Mouse (Mus musculus) neural tube, embryonic 15.5 days (tissue): Measurements from ENCODE around the gene Gm49486. TPM values are rescaled to one million over a fixed set of nuclear protein-coding genes. Genes with fewer than 3 reads are reported as not detected.

Experiments used
- ATAC-seq: fragments of 200-750 bp; cut with Nextera tagmentation; 2 replicates; pipeline ENCODE4 v1.8.0; 2017; ENCODE audit warnings: mild to moderate bottlenecking, moderate TSS enrichment, moderate library complexity; ENCODE audit not compliant: low FRiP score
- H3K27ac ChIP-seq: fragments of 300-500 bp; sonication (generic); replicated peaks from 2 replicates; pipeline ENCODE4 v1.5.1; 2015; ENCODE audit warnings: mild to moderate bottlenecking, inconsistent platforms
- H3K27me3 ChIP-seq: fragments of 300-500 bp; sonication (generic); replicated peaks from 2 replicates; pipeline ENCODE4 v1.6.1; 2015; ENCODE audit warnings: inconsistent platforms
- H3K36me3 ChIP-seq: fragments of 300-500 bp; sonication (generic); 2 replicates; pipeline ENCODE4 v1.6.1; 2015; ENCODE audit warnings: inconsistent platforms
- H3K4me1 ChIP-seq: fragments of 300-500 bp; sonication (generic); 2 replicates; pipeline ENCODE4 v1.6.1; 2015; ENCODE audit warnings: inconsistent platforms
- H3K4me2 ChIP-seq: fragments of 300-500 bp; sonication (generic); 2 replicates; pipeline ENCODE4 v1.6.1; 2015; ENCODE audit warnings: inconsistent platforms, mild to moderate bottlenecking, moderate library complexity
- H3K4me3 ChIP-seq: fragments of 300-500 bp; sonication (generic); replicated peaks from 2 replicates; pipeline ENCODE4 v1.5.1; 2015; ENCODE audit warnings: mild to moderate bottlenecking, inconsistent platforms
- H3K9ac ChIP-seq: fragments of 300-500 bp; sonication (generic); replicated peaks from 2 replicates; pipeline ENCODE4 v1.6.1; 2015; ENCODE audit warnings: mild to moderate bottlenecking, inconsistent platforms
- H3K9me3 ChIP-seq: fragments of 300-500 bp; sonication (generic); replicated peaks from 2 replicates; pipeline ENCODE4 v1.6.1; 2016; ENCODE audit warnings: inconsistent platforms
- WGBS: fragments of 180-500 bp; shearing (Covaris S2); methylation state at CpG from one replicate; pipeline ENCODE4 v1.1.7; 2015; ENCODE audit warnings: mixed read lengths; 5-methylcytosine and 5-hydroxymethylcytosine counted together
- polyA plus RNA-seq: library from polyadenylated mRNA; unstranded; fragments of >200 nt; fragmentation: Nextera tagmentation; extraction: Ambion mirVana; gene quantifications from 2 replicates; pipeline ENCODE4 v1.2.1, GENCODE M21; 2015

Gene Gm49486
- polyA plus RNA-seq, 1 experiment from 2014 or later, result 1.3 TPM

DNA sequence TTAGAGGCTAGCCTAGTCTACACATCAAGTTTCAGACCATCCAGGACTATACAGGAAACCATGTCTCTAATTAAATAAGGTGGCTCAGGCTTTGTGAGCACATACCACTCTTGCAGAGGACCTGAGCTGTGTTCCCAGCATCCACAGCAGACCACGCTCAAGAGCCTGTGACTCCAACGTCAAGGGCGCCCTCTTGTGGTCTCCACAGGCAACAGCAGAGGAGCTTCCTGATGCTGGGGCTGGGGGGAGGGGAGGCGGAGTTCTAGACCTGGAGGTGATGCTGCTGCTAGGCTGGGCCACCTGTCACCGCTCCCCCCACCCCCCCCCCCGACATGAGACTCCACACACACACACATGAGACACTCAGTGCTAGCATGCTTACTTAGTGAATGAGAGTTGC, 51.0 kb downstream of the Gm49486 start:
- H3K36me3 ChIP-seq, result no peaks in the 10 kb centered on the region
- 28% methylated on average over 6 of the region's 6 CpGs for WGBS
- no peak for ATAC-seq

DNA sequence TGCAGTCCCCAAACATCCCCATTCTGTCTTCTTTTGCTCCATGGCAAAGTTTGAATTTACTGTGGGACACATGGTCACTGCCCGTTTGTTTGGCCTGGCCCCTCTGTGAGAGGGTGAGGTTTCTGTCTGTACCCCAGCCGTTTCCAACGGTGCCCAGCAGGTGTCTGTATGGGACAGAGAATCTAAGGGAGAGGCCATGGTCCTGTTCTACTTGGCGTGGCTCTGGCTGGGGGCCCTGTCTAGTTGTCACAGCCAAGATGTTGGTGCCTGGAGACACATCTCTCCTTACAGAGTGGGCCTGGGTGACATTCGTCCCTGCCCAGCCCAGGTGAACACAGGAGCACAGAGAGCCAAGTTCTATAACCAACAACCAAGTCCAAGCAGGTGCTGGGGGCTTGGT, 51.7 kb downstream of the Gm49486 start:
- no peak overlapping the region for H3K9ac ChIP-seq
- H3K4me3 ChIP-seq, result no peak overlapping the region
- 55% methylated on average over 5 of the region's 5 CpGs for WGBS
- ATAC-seq, result no peak
- H3K4me2 ChIP-seq, result no peak overlapping the region
- H3K27ac ChIP-seq, result no peak overlapping the region
- no peaks in the 10 kb centered on the region for H3K9me3 ChIP-seq
- H3K36me3 ChIP-seq, result no peaks in the 10 kb centered on the region
- H3K27me3 ChIP-seq, result no peaks in the 10 kb centered on the region
- no peaks in the 10 kb centered on the region for H3K4me1 ChIP-seq

More for the DNA sequence above, 51.0 kb downstream of the Gm49486 start:
- no peak overlapping the region for H3K27ac ChIP-seq
- no peaks in the 10 kb centered on the region for H3K27me3 ChIP-seq
- no peak overlapping the region for H3K9ac ChIP-seq
- no peaks in the 10 kb centered on the region for H3K9me3 ChIP-seq
- H3K4me3 ChIP-seq, result no peak overlapping the region
- no peaks in the 10 kb centered on the region for H3K4me1 ChIP-seq
- H3K4me2 ChIP-seq, result no peak overlapping the region

DNA sequence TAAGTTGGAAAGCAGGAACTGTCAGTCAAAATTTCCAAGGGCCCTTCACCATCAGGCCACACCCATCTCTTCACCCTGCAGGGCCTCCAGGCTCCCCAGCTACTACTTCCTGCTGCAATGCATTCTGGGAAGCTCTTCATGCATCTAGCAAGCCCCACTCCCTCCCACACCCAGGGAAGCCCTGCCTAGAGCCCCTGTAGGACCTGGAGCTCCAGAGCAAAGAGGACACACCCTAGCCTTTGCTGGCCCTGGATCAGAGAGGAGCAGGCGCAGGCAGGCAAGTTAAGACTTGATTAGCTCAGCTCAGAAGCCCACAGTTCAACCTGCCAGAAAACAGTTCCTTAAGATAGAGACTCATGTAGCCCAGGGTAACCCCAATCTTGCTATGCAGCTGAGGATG, 52.2 kb downstream of the Gm49486 start:
- H3K4me2 ChIP-seq, result no peak overlapping the region
- H3K27ac ChIP-seq, result no peak overlapping the region
- ATAC-seq, result no peak
- H3K9me3 ChIP-seq, result no peaks in the 10 kb centered on the region
- no peaks in the 10 kb centered on the region for H3K27me3 ChIP-seq
- 89% methylated on average over 1 of the region's 1 CpGs for WGBS
- H3K36me3 ChIP-seq, result no peaks in the 10 kb centered on the region
- H3K4me3 ChIP-seq, result no peak overlapping the region
- no peak overlapping the region for H3K9ac ChIP-seq
- no peaks in the 10 kb centered on the region for H3K4me1 ChIP-seq

DNA sequence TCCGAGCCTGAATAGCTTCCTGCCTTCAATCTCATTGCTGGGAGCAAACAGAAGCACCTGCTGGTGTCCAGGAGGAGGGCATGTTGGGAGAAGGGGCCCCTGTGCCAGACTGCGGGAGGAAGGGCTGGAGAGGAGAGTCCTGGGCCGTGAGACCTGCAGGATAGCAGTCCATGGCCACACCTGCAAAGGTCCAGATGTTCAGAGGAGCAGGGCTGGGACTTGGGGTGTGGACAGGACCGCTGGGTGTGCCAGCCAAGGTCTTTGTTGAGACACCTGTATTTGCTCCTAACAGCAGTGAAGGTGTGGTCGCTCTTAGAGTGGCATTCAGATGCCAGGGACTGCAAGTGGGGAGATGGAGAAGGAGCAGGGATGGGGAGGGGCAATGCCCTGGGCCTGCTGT, 53.2 kb downstream of the Gm49486 start:
- no peaks in the 10 kb centered on the region for H3K27me3 ChIP-seq
- no peak overlapping the region for H3K9ac ChIP-seq
- no peaks in the 10 kb centered on the region for H3K4me1 ChIP-seq
- WGBS, result 82% methylated on average over 5 of the region's 5 CpGs
- no peak overlapping the region for H3K4me2 ChIP-seq
- H3K36me3 ChIP-seq, result no peaks in the 10 kb centered on the region
- no peak overlapping the region for H3K27ac ChIP-seq
- H3K4me3 ChIP-seq, result no peak overlapping the region
- H3K9me3 ChIP-seq, result no peaks in the 10 kb centered on the region
- ATAC-seq, result no peak

DNA sequence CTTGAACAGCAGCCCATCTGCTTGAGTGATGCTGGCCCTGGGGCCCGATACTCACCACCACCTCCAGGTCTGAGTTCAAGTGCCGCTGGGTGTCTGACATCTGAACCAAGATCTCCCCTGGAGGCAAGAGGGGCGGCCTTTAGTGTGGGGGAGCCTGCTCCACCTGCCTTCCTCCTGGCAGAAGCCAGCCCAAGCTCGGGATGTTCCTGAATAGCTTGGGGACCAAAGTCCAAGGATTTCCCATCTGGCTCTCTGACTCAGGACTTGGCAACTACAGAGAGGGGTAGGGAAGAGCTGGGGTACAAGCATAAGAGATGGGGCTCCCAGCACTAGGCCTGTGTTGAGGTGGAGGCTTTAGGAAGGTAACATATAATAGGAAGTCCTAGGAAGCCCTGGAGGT, 54.2 kb downstream of the Gm49486 start:
- H3K36me3 ChIP-seq, result no peaks in the 10 kb centered on the region
- no peak overlapping the region for H3K4me3 ChIP-seq
- no peaks in the 10 kb centered on the region for H3K9me3 ChIP-seq
- WGBS, result 87% methylated on average over 4 of the region's 4 CpGs
- H3K4me1 ChIP-seq, result no peaks in the 10 kb centered on the region
- H3K9ac ChIP-seq, result no peak overlapping the region
- no peak overlapping the region for H3K27ac ChIP-seq
- ATAC-seq, result no peak
- H3K4me2 ChIP-seq, result no peak overlapping the region
- H3K27me3 ChIP-seq, result no peaks in the 10 kb centered on the region

DNA sequence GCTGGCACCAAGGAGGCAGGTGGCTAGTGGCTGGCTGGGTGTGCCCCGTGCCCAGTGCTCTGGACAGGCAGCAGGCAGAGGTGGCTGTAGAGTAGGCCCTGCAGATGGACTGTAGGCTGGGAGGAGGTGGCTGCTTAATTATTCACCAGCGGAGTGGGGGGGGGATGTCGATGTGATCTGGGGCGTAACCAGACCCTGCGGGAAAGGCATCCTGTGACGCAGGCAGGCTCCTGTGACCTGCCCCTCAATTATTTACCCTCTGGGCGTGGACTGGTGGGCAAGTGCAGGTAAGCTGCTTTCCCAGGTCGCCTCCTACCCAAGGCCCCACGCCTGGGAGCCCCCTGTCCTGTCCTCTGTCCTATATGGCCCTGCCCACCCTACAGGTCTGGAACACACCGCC, 56.2 kb downstream of the Gm49486 start, which contains the start of gene Baiap2l2:
Gene Baiap2l2, minus strand, starts transcription at position 139 of the 400 bp plus-strand sequence.
- Histone ChIP-seq H3K4me2 (no peak within 1 kb of the TSS), H3K4me1 (no peaks in the 10 kb centered on the region), H3K4me3 (no peak within 1 kb of the TSS), H3K9me3 (no peaks in the 10 kb centered on the region), H3K27me3 (no peaks in the 10 kb centered on the region), H3K36me3 (no peaks in the 10 kb centered on the region), H3K9ac (no peak within 1 kb of the TSS), H3K27ac (no peak within 1 kb of the TSS)
- WGBS, result 77% methylated on average over 10 of the region's 10 CpGs
- ATAC-seq, result no peak

DNA sequence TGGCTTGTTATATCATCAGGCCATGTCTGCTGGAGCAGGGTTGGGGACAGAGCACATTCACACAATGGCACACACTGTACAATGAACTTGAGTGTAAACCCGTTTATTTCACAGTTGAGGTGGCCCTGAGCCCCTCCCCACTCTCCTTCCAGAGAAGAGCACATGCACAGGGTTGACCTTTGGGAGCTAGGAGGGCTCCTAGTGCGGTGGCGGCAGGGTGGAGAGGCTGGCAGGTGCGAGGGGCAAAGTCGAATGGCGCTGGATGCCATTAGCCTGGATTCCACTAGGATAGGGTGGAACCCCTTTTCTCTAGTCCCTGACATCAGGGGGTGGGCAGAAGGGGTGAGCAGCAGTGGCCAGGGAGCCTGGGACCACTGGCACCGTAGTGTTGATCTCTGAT, 57.0 kb downstream of the Gm49486 start:
- Histone ChIP-seq H3K4me2 (no peak overlapping the region), H3K4me3 (no peak overlapping the region), H3K4me1 (no peaks in the 10 kb centered on the region), H3K9ac (no peak overlapping the region), H3K27me3 (no peaks in the 10 kb centered on the region), H3K36me3 (no peaks in the 10 kb centered on the region), H3K27ac (no peak overlapping the region), H3K9me3 (no peaks in the 10 kb centered on the region)
- 91% methylated on average over 7 of the region's 7 CpGs for WGBS
- ATAC-seq, result no peak

DNA sequence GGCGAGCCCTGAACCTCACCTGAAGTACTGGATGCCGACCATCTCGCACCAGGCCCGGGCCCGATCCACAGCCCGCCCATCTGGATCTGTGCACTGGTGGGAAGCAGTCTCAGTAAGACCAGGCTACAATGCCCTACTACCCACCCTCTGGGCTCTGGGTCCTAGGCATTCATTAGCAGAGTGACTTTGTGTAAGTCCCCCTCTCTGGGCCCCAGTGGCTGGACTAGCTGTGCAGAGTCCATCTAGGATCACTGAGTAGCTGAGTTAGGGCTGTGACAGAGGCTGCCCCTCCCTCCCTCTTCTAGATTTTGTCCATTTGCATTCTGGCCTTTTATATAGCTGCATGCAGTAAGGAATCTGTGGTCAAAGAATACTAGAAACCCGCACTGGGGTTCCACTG, 57.9 kb downstream of the Gm49486 start:
- no peak overlapping the region for H3K27ac ChIP-seq
- no peaks in the 10 kb centered on the region for H3K36me3 ChIP-seq
- 94% methylated on average over 7 of the region's 7 CpGs for WGBS
- no peaks in the 10 kb centered on the region for H3K27me3 ChIP-seq
- no peak overlapping the region for H3K9ac ChIP-seq
- H3K4me3 ChIP-seq, result no peak overlapping the region
- H3K4me1 ChIP-seq, result no peaks in the 10 kb centered on the region
- no peak overlapping the region for H3K4me2 ChIP-seq
- no peaks in the 10 kb centered on the region for H3K9me3 ChIP-seq
- no peak for ATAC-seq

DNA sequence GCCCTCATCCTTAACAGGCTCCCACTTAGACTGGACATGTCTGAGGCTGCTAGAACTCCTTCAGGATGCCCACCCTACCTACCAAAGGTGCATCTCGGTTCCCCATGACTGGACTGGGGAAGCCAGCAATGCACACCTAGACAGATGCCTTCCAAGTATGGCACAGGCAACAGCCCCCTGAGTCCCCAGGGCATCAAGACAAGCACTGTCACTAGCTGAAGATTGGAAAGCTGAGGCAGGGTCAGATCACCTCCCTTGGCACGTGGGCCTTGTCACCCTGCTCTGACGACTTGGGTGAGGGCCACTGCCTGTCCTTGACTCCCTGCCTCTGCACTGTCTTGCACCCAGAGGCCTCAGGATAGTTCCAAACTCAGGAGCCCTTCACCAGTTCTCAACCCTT, 59.2 kb downstream of the Gm49486 start:
- Histone ChIP-seq H3K4me2 (no peak overlapping the region), H3K27me3 (no peaks in the 10 kb centered on the region), H3K4me3 (no peak overlapping the region), H3K36me3 (no peaks in the 10 kb centered on the region), H3K9ac (no peak overlapping the region), H3K27ac (no peak overlapping the region), H3K4me1 (no peaks in the 10 kb centered on the region), H3K9me3 (no peaks in the 10 kb centered on the region)
- no peak for ATAC-seq
- WGBS, result 87% methylated on average over 3 of the region's 3 CpGs

DNA sequence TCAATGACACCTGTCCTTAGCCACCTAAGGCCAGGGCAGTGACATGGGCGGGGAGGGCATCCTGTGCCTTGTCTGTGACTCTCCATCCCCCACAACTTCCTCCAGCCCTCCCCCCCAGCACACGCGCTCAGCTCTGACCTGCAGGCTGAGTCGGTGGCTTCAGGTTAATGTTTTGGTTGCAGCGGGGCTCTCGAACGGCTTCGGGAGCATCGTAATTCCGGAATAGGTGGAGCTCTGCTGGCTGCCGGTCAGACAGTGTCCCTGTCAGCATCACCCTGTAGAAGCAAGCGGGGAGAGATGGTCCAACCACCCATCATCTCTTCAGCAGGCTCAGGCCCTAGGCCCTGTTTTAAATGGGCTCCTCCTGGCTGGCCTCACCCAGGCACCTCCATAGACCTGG, 60.2 kb downstream of the Gm49486 start:
- Histone ChIP-seq H3K4me1 (no peaks in the 10 kb centered on the region), H3K9ac (no peak overlapping the region), H3K9me3 (no peaks in the 10 kb centered on the region), H3K4me2 (no peak overlapping the region), H3K36me3 (no peaks in the 10 kb centered on the region), H3K27ac (no peak overlapping the region), H3K27me3 (no peaks in the 10 kb centered on the region), H3K4me3 (no peak overlapping the region)
- 89% methylated on average over 12 of the region's 12 CpGs for WGBS
- no peak for ATAC-seq

DNA sequence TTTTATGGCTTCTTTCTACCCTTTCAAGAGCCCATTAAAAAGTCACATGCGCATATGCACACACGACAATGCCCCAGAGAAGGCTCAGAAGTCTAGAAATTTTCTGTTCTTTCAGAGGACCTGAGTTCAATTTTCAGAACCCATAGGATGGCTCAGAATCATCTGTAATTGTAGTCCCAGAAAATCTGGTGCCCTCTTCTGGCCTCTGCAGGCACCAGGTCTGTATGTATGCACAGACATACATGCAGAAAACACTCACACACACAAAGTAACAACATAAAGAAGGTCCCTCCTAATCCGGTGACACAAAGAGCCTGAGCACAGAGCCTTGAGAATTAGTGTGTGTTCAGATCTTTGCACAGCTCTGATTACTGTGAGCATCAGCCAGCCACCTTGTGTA, 61.1 kb downstream of the Gm49486 start:
- Histone ChIP-seq H3K4me3 (no peak overlapping the region), H3K9me3 (no peaks in the 10 kb centered on the region), H3K36me3 (no peaks in the 10 kb centered on the region), H3K9ac (no peak overlapping the region), H3K4me1 (no peaks in the 10 kb centered on the region), H3K27me3 (no peaks in the 10 kb centered on the region), H3K4me2 (no peak overlapping the region), H3K27ac (no peak overlapping the region)
- 74% methylated on average over 3 of the region's 3 CpGs for WGBS
- ATAC-seq, result no peak

DNA sequence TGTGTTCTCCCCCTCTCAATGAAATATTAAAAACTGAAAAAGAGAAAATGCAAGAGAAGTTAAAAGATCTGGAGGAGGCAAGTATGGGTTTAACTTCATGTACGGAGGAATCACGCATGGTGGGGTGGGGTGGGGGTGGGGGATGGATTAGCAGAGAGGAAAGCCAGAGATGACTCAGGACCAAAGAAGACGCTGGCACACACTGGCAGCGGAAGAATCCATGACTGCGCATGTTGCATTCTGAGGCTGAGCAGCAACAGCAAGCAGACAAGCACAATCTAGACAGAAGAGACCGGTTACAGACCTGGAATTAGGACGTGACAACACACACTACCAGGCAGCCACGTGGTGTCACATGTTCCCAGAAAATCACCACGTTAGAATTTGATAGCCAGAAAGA, 63.6 kb downstream of the Gm49486 start:
- Histone ChIP-seq H3K27me3 (no peaks in the 10 kb centered on the region), H3K9me3 (no peaks in the 10 kb centered on the region), H3K36me3 (no peaks in the 10 kb centered on the region), H3K4me3 (no peak overlapping the region), H3K4me1 (no peaks in the 10 kb centered on the region), H3K27ac (no peak overlapping the region), H3K9ac (no peak overlapping the region), H3K4me2 (no peak overlapping the region)
- 88% methylated on average over 9 of the region's 9 CpGs for whole genome bisulfite sequencing
- no peak for ATAC-seq

DNA sequence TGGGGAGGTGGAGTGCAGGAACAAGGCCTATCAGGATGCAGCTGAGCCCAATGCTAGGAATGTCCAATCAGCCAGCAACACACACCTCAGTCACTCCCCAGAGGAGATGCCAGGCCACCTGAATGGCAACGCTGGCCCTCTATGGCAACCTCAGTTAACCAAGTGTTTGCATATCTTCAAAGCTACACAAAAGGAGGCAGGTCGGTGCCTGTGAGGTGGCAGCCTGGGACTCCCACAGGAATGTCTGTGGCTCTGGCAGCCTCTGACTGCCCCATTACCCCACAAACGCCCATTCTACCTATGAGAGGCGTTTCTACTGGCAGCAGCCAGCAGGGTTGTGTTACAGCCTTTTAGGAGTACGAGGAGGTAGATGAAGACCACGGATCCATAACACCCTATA, 69.4 kb downstream of the Gm49486 start:
- Histone ChIP-seq H3K36me3 (no peaks in the 10 kb centered on the region), H3K27me3 (no peaks in the 10 kb centered on the region), H3K9me3 (no peaks in the 10 kb centered on the region), H3K4me2 (no peak overlapping the region), H3K27ac (no peak overlapping the region), H3K9ac (no peak overlapping the region), H3K4me1 (no peaks in the 10 kb centered on the region), H3K4me3 (no peak overlapping the region)
- no peak for ATAC-seq
- WGBS, result 88% methylated on average over 6 of the region's 6 CpGs
